Mouse (Mus musculus) kidney, embryonic 15.5 days (tissue): Measurements from ENCODE around the gene Arhgap32. TPM values are rescaled to one million over a fixed set of nuclear protein-coding genes. Genes with fewer than 3 reads are reported as not detected.

Source experiments
- ATAC-seq: fragments of 200-750 bp; cut with Nextera tagmentation; replicated peaks from 2 replicates; pipeline ENCODE4 v1.8.0; 2017; ENCODE audit warnings: moderate TSS enrichment; ENCODE audit not compliant: low FRiP score
- H3K27ac ChIP-seq: fragments of 300-500 bp; sonication (generic); 2 replicates; pipeline ENCODE4 v1.5.1; 2015; ENCODE audit warnings: mild to moderate bottlenecking, inconsistent platforms
- H3K27me3 ChIP-seq: fragments of 300-500 bp; sonication (generic); 2 replicates; pipeline ENCODE4 v1.6.1; 2015; ENCODE audit warnings: inconsistent platforms
- H3K36me3 ChIP-seq: fragments of 300-500 bp; sonication (generic); 2 replicates; pipeline ENCODE4 v1.6.1; 2015; ENCODE audit warnings: inconsistent platforms
- H3K4me1 ChIP-seq: fragments of 300-500 bp; sonication (generic); 2 replicates; pipeline ENCODE4 v1.6.1; 2015; ENCODE audit warnings: inconsistent platforms
- H3K4me2 ChIP-seq: fragments of 300-500 bp; sonication (generic); 2 replicates; pipeline ENCODE4 v1.6.1; 2015; ENCODE audit warnings: moderate library complexity, mild to moderate bottlenecking, inconsistent platforms
- H3K4me3 ChIP-seq: fragments of 300-500 bp; sonication (generic); replicated peaks from 2 replicates; pipeline ENCODE4 v1.5.1; 2015; ENCODE audit warnings: mild to moderate bottlenecking, inconsistent platforms
- H3K9ac ChIP-seq: fragments of 300-500 bp; sonication (generic); 2 replicates; pipeline ENCODE4 v1.6.1; 2015; ENCODE audit warnings: mild to moderate bottlenecking, inconsistent platforms
- H3K9me3 ChIP-seq: fragments of 300-500 bp; sonication (generic); replicated peaks from 2 replicates; pipeline ENCODE4 v1.6.1; 2016; ENCODE audit warnings: inconsistent platforms
- WGBS: fragments of 180-500 bp; shearing (Covaris S2); methylation state at CpG from one replicate; pipeline ENCODE4 v1.1.7; 2015; ENCODE audit warnings: mixed read lengths; 5-methylcytosine and 5-hydroxymethylcytosine counted together
- polyA plus RNA-seq: library from polyadenylated mRNA; unstranded; fragments of >200 nt; fragmentation: Nextera tagmentation; extraction: Ambion mirVana; gene quantifications from 2 replicates; pipeline ENCODE4 v1.2.1, GENCODE M21; 2015

Gene Arhgap32
- polyA plus RNA-seq, 1 experiment from 2014 or later = 8.6 TPM

DNA sequence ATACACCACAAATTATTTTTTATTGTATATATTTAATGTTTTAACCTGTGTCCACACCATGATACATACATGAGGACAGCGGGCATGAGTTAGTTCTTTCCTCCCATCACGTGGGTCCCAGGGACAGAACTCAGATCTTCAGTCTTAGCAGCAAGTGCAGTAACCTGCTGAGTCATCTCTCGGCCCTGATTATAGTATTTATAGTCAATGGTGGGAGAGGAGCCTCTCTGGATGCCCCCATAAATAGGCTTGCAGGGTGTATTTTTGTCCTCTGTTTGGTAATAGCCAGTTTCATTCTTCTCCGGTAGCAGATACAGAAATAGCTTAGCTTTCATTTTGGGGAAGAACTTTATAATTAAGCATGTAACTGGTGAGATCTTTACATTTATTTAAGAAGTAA is 103.5 kb downstream of the Arhgap32 start:
- no peak for ATAC-seq
- H3K36me3 ChIP-seq = no peaks in the 10 kb centered on the region
- H3K27ac ChIP-seq = no peak overlapping the region
- no peak overlapping the region for H3K9ac ChIP-seq
- H3K27me3 ChIP-seq = no peaks in the 10 kb centered on the region
- no peak overlapping the region for H3K4me3 ChIP-seq
- WGBS = 83% methylated on average over 4 of the region's 4 CpGs
- no peaks in the 10 kb centered on the region for H3K9me3 ChIP-seq
- H3K4me2 ChIP-seq = no peak overlapping the region
- peaks cover 15% of the 10 kb centered on the region for H3K4me1 ChIP-seq

DNA sequence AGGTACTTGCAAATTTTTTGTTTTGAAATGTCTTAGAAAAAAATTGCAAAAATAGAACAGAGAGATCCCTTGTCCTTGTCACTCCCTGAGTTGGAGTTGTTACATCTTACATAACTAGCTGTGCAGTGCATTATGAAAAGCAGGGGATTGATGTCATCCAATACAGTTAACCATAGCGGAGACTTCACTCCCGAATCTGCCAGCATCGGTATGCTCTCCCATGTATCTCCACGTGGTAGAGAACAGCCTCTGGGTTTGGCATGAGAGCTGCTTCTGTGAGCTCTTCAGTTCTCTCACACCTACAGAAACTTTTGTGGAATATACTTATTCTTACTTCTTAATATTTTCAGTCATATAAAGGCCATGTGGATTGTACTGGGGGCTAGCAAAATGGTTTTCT is 106.2 kb downstream of the Arhgap32 start:
- 77% methylated on average over 4 of the region's 4 CpGs for WGBS
- no peaks in the 10 kb centered on the region for H3K27me3 ChIP-seq
- no peak for ATAC-seq
- H3K4me3 ChIP-seq = no peak overlapping the region
- H3K4me1 ChIP-seq = peaks cover 20% of the 10 kb centered on the region
- no peak overlapping the region for H3K9ac ChIP-seq
- no peaks in the 10 kb centered on the region for H3K9me3 ChIP-seq
- no peak overlapping the region for H3K4me2 ChIP-seq
- no peak overlapping the region for H3K27ac ChIP-seq
- H3K36me3 ChIP-seq = no peaks in the 10 kb centered on the region

DNA sequence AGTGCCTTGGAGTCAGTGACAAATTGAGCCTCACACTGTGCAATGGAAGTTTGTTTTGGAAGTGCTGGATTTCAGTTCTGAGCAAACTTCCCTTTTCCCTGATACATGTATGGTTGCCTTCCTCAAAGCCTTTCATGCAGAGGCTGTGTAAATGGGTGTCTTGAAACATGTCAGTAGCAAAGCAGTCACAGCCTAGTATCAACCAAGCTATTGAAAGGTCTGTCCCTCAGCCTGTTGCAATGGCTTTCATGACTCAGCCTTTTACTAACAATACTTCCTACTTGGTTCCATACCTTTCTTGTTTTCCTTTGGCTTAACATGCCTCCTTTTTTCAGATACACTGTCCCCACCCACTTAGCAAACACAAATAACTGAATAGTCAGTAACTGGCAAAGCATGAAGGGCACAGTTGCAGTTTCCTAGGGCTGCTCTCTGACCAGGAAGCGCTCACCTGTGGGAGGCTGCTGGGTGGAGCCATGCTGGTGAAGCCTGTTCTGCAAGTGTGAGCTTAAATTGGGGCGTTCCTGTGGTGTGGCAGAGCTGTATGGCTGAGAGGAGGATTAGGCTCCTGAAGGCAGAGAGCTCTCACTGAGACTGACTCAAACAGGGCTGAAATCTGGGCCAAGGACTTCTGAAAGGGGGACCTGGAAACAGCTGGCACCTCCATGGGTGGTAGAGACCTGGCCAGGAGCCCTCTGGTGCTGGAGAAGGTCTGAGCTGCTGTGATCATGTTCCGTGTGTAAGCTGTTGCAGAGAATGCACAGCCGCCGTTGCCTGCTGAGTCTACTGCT is 108.0 kb downstream of the Arhgap32 start:
- H3K27ac ChIP-seq = peak overlapping the region; percentile 82
- no peak overlapping the region for H3K9ac ChIP-seq
- peak; percentile 91 for ATAC-seq
- peak overlapping the region; percentile 41 for H3K4me2 ChIP-seq
- H3K9me3 ChIP-seq = no peaks in the 10 kb centered on the region
- H3K36me3 ChIP-seq = no peaks in the 10 kb centered on the region
- H3K4me3 ChIP-seq = peak overlapping the region; percentile 34
- H3K27me3 ChIP-seq = no peaks in the 10 kb centered on the region
- 49% methylated on average over 5 of the region's 5 CpGs for WGBS
- H3K4me1 ChIP-seq = peaks cover 22% of the 10 kb centered on the region

DNA sequence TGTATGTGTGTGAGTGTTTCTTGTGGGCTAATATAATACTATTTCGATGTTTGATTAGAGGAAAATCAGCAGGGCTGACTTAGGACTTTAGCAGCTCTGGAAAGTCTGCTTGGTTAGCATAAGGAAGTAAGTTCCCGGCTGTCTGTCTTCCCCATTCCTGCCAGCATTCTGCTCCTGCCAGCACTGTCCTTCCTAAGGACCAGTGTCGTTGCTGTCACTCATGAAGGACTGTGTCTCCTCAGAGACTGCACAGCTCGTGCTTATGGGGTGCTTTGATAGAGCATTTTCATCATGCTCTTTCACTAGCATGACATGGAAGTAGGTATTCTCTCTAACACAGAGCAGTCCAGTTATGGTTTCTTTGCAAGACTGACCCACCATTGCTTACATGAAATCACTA is 109.0 kb downstream of the Arhgap32 start:
- Histone ChIP-seq H3K4me2 (peak overlapping the region; percentile 40), H3K4me3 (peak overlapping the region; percentile 27), H3K9ac (no peak overlapping the region), H3K27ac (no peak overlapping the region), H3K9me3 (no peaks in the 10 kb centered on the region), H3K27me3 (no peaks in the 10 kb centered on the region), H3K4me1 (peaks cover 22% of the 10 kb centered on the region), H3K36me3 (no peaks in the 10 kb centered on the region)
- no peak for ATAC-seq
- WGBS = 71% methylated on average over 4 of the region's 4 CpGs

DNA sequence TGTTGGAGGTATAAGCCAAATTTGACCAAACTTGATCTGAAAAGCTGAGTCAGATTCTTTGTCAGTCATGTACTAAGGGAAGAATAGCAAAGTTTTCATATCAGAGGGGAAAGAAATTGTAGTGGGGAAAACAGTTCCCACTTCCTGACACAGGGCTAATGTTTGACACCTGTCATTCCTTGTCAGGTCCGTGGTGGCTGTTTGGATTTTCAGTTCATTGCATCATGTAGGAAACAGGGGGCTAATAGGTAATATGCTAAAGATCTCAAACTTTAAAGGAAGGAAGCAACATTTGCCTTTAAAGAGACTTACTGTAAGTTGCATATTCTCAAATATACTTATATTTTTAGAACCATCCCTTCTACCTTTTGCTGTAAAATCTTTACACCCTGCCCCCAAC is 109.6 kb downstream of the Arhgap32 start:
- 64% methylated on average over 1 of the region's 1 CpGs for WGBS
- no peak overlapping the region for H3K4me3 ChIP-seq
- H3K27me3 ChIP-seq = no peaks in the 10 kb centered on the region
- peaks cover 22% of the 10 kb centered on the region for H3K4me1 ChIP-seq
- no peak overlapping the region for H3K4me2 ChIP-seq
- H3K9me3 ChIP-seq = no peaks in the 10 kb centered on the region
- H3K36me3 ChIP-seq = no peaks in the 10 kb centered on the region
- no peak for ATAC-seq
- no peak overlapping the region for H3K27ac ChIP-seq
- no peak overlapping the region for H3K9ac ChIP-seq

DNA sequence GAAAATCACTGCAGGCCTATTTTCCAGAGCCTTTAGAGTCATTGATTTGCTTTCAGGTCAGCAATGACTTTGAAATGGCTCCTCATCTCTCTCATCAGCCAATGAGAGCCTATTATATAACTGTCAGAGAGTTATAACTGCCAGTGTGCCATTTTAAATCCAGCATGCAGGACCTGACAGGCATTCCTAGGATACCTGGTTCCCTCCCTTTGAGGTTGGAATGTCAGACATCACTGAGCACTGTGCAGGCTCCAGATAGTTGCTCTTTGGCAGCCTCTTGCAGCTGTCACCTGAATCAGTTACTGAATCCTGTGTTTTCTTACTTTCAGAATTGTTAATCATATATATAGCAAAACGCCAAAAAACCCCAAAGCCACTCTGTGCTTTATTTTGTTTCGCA is 111.1 kb downstream of the Arhgap32 start:
- 0 out of 2 replicates have a peak, but pooled peaks have one; percentile 43 for ATAC-seq
- peak overlapping the region; percentile 52; the same call in 1 of the 2 replicates for H3K27ac ChIP-seq
- no peaks in the 10 kb centered on the region for H3K27me3 ChIP-seq
- no peaks in the 10 kb centered on the region for H3K36me3 ChIP-seq
- 0 out of 2 replicates have a peak overlapping the region, but pooled peaks have one; percentile 0 for H3K4me2 ChIP-seq
- WGBS = 69% methylated on average over 2 of the region's 2 CpGs
- H3K9ac ChIP-seq = no peak overlapping the region
- no peak overlapping the region for H3K4me3 ChIP-seq
- peaks cover 22% of the 10 kb centered on the region for H3K4me1 ChIP-seq
- no peaks in the 10 kb centered on the region for H3K9me3 ChIP-seq

DNA sequence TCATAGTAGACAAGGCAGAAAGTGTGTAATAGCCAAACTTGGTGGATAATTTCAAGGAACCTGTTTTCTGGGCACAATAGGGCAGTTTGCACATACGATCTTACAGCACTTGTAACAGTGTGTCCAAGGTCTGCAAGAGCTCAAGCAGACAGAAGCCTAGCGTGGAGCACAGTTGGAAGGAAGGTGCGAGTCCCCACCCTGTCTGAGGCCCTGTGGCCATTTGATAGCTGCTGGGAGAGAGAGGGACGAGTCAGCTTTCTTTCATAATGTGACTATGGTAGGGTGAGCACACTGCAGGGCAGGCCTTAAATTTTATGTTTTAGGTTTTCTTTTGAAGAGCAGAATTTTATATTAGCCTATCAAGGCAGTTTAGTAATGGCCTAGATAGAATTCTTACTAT is 117.7 kb downstream of the Arhgap32 start:
- Histone ChIP-seq H3K9ac (no peak overlapping the region), H3K4me1 (peaks cover under 1% of the 10 kb centered on the region; the same call in 1 of the 2 replicates), H3K27me3 (no peaks in the 10 kb centered on the region), H3K27ac (no peak overlapping the region), H3K36me3 (no peaks in the 10 kb centered on the region), H3K9me3 (no peaks in the 10 kb centered on the region), H3K4me3 (no peak overlapping the region), H3K4me2 (no peak overlapping the region)
- WGBS = 63% methylated on average over 4 of the region's 4 CpGs
- no peak for ATAC-seq

DNA sequence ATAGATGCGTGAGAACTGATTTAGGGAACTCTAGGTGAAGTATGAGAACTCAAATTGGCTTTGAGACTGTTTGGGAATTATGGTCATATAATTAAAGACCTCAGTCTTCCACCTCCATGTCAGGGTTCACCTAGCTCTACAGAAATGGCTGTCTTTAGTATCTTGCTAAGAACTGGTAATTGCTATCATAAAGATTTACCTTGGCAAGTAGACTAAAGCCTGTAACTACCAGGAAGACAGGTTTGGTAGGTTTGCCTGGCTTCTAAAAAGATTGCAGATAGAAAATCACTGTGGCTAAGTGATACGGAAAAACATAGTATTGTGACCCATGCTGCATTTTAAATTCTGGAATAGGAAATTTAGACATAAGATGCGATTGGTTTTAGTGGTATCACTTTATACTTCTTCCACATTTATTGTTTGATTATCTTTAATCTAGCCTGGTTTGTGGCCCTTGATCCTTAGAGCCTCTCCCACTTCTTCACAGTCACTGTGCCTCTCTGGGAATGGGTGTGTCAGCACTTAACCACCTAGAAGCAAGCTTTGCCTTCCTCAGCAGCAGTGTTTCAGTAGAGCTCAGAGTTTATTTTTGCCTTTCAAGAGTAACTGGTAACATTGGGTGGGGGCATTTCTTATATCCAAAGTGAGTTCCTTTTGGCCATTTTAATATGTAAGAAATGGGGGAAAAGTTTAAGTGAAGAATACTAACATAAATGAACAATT is 119.0 kb downstream of the Arhgap32 start:
- WGBS = 82% methylated on average over 3 of the region's 3 CpGs
- no peaks in the 10 kb centered on the region for H3K27me3 ChIP-seq
- no peak for ATAC-seq
- no peak overlapping the region for H3K27ac ChIP-seq
- H3K9me3 ChIP-seq = no peaks in the 10 kb centered on the region
- H3K4me1 ChIP-seq = peaks cover 4% of the 10 kb centered on the region; the same call in 1 of the 2 replicates
- no peak overlapping the region for H3K9ac ChIP-seq
- H3K4me3 ChIP-seq = no peak overlapping the region
- H3K4me2 ChIP-seq = no peak overlapping the region
- no peaks in the 10 kb centered on the region for H3K36me3 ChIP-seq

DNA sequence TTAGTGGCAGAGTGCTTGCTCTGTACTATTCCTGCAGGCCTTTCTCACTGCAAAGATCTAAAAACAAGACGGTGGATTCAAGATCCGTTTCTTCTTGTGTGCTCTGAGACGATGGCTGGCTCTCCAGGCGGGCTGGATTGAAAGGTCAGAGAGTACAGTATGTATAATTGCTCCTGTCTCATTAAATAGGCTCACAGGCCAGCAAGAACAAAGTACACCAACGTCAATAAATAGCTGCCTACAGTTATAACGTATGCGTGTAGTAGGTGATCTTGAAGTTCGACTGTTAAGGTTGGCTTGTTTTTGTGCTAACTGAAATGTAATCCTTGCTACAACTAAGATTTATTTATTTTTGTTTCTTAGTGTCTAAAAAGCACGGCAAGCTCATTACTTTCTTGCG is 123.0 kb downstream of the Arhgap32 start:
- no peak for ATAC-seq
- no peak overlapping the region for H3K4me2 ChIP-seq
- peaks cover 15% of the 10 kb centered on the region; the same call in 1 of the 2 replicates for H3K4me1 ChIP-seq
- no peak overlapping the region for H3K9ac ChIP-seq
- peaks cover 4% of the 10 kb centered on the region; the same call in 1 of the 2 replicates for H3K36me3 ChIP-seq
- no peak overlapping the region for H3K4me3 ChIP-seq
- no peaks in the 10 kb centered on the region for H3K27me3 ChIP-seq
- 62% methylated on average over 10 of the region's 10 CpGs for WGBS
- H3K9me3 ChIP-seq = no peaks in the 10 kb centered on the region
- 0 out of 2 replicates have a peak overlapping the region, but pooled peaks have one; percentile 37 for H3K27ac ChIP-seq

DNA sequence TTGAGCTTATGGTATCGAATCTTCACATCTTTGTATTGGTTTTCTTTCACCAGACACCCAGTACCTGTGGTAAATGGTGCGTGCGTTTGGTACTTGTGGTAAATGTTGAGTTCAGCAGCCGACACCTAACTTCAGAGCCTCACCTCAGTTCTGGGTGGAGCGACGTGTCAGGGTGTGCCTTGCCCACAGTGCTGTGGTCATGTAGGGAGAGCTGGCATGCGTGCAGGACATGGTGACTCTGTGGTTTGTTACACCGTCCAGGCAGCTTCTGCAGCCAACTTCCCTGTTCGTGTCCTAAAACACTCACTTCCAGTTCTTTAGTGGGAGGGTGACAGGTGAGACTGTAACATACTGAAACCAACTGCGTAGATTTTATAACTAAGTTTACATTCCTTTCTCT is 123.5 kb downstream of the Arhgap32 start:
- H3K9me3 ChIP-seq = no peaks in the 10 kb centered on the region
- peaks cover 18% of the 10 kb centered on the region; the same call in 1 of the 2 replicates for H3K4me1 ChIP-seq
- 80% methylated on average over 10 of the region's 10 CpGs for WGBS
- no peak for ATAC-seq
- H3K36me3 ChIP-seq = peaks cover 4% of the 10 kb centered on the region; the same call in 1 of the 2 replicates
- H3K27ac ChIP-seq = peak overlapping the region; percentile 37
- H3K4me3 ChIP-seq = no peak overlapping the region
- no peaks in the 10 kb centered on the region for H3K27me3 ChIP-seq
- H3K9ac ChIP-seq = no peak overlapping the region
- H3K4me2 ChIP-seq = no peak overlapping the region

DNA sequence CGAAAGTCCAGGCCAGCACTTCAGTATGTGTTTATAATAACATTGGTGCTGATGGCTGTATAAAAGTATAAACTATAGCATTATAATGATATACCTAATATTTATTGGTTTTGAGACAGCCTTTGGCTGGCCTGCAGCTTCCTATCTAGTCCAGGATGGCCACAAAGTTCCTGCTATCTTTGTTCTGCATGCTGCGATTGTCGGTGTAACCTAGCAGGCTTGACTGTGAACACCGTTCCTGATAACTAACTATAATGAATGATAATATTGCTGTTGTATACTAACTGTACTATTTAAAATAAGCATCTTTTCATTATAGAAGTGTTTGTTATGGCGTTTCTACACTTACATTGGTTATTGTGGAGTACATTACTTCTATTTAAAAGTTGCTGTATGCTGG is 124.5 kb downstream of the Arhgap32 start:
- H3K27me3 ChIP-seq = no peaks in the 10 kb centered on the region
- 93% methylated on average over 5 of the region's 5 CpGs for WGBS
- H3K27ac ChIP-seq = no peak overlapping the region
- no peak overlapping the region for H3K4me3 ChIP-seq
- H3K4me1 ChIP-seq = peaks cover 19% of the 10 kb centered on the region; the same call in 1 of the 2 replicates
- H3K9ac ChIP-seq = no peak overlapping the region
- peaks cover 4% of the 10 kb centered on the region; the same call in 1 of the 2 replicates for H3K36me3 ChIP-seq
- no peak overlapping the region for H3K4me2 ChIP-seq
- no peaks in the 10 kb centered on the region for H3K9me3 ChIP-seq
- ATAC-seq = no peak

DNA sequence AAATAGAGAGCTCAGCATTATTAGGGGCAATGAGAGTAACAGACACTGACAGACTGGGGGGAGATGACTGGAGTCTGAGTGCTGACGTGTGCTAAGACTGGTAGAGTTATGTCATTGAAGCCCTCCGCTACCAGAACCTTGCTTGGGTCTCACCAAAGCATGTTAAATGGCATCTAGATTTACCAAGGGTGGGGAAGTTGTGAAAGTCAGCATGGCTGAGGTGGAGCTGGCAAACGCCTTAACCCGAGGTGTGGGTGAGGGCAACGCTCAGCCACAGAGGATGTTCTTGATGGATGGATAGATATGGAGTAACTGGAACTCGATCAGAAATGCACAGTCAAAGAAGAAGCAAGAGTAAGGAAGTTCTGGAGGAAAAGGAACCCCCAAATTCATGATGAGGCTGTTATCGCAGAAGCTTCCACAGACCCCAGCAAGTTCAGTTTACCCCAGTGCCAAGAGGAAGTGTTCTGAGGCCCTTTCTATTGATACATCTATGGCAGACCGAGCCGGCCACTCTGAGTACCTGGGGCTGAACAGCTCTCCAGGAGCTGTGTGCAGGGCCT is 125.8 kb downstream of the Arhgap32 start:
- no peaks in the 10 kb centered on the region for H3K27me3 ChIP-seq
- H3K27ac ChIP-seq = peak overlapping the region; percentile 80
- peaks cover 16% of the 10 kb centered on the region for H3K36me3 ChIP-seq
- H3K9ac ChIP-seq = no peak overlapping the region
- H3K4me2 ChIP-seq = no peak overlapping the region
- H3K4me3 ChIP-seq = no peak overlapping the region
- peaks cover 19% of the 10 kb centered on the region; the same call in 1 of the 2 replicates for H3K4me1 ChIP-seq
- ATAC-seq = no peak
- H3K9me3 ChIP-seq = no peaks in the 10 kb centered on the region
- 81% methylated on average over 9 of the region's 9 CpGs for WGBS
